Comparison of ENCODE assay signal across 18 mouse cellular contexts in the genomic region with DNA sequence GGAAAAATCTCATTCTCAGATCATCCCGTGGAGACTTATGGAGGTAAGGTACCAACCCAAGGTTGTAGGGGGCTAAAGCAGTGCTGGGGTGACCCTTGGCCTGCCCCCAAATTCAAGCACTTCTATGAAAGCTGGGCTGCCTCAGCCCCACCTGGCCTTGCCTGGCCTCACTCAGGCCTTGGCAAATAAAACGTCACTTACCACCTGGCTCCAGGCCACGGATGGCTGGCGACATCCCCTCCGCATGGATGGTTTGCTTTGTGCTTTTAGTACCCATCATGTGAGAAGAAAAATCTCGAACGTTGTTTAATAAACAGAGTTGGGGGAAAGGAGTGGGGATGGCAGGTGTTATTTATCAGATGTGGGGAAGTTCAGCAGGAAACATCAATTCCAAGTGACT.
DNase-seq lines count a peak whose midpoint lies in the region; ATAC-seq lines count a peak whose summit lies in the region.
"Had no signal": no experiment of that assay in that cellular context is flagged by ENCODE, and none has a peak within 500 bp of the region (broad histone marks: within the 10 kb centered on the region; RNA-seq: fewer than 3 reads in every experiment).

No protein-coding gene starts in this region.

- DNase-seq in cerebellum, postnatal 10 days = peak; percentile 62 to 69
- no peak for DNase-seq in cerebellum, postnatal 25 days
- no peak for DNase-seq in kidney, adult 8-10 months
- peak; percentile 22 for DNase-seq in retina, postnatal 1 day
- no peak for DNase-seq in retina, embryonic 14.5 days (ENCODE audit: low spot score)
- DNase-seq: adrenal gland, adult 2 months; adrenal gland, postnatal 10 days; adrenal gland, postnatal 25 days; cerebellum, adult 18-20 months; cerebellum, adult 8-10 months; cerebellum, adult 9-11 months; forebrain, postnatal 0 days had no signal

- no peaks in the 10 kb centered on the region for H3K9me3 ChIP-seq in kidney, embryonic 15.5 days (replicated peaks)
- H3K9me3 ChIP-seq: embryonic facial prominence, embryonic 10.5 days; embryonic facial prominence, embryonic 12.5 days; forebrain, embryonic 13.5 days; forebrain, embryonic 15.5 days had no signal

- H3K4me1 ChIP-seq in kidney, embryonic 15.5 days = 0 out of 2 replicates have a peak, but pooled peaks cover 3% of the 10 kb centered on the region
- H3K4me1 ChIP-seq: embryonic facial prominence, embryonic 10.5 days had no signal

- 32% methylated on average over 7 of the region's 7 CpGs for WGBS in kidney, embryonic 15.5 days

- H3K27me3 ChIP-seq in kidney, embryonic 15.5 days = no peaks in the 10 kb centered on the region
- H3K27me3 ChIP-seq: embryonic facial prominence, embryonic 12.5 days; forebrain, embryonic 13.5 days; forebrain, embryonic 15.5 days had no signal

- no peak overlapping the region for H3K27ac ChIP-seq in kidney, embryonic 15.5 days
- H3K27ac ChIP-seq: embryonic facial prominence, embryonic 10.5 days; embryonic facial prominence, embryonic 12.5 days; forebrain, embryonic 13.5 days; forebrain, embryonic 15.5 days had no signal

- no peaks in the 10 kb centered on the region for H3K36me3 ChIP-seq in kidney, embryonic 15.5 days
- H3K36me3 ChIP-seq: embryonic facial prominence, embryonic 10.5 days; embryonic facial prominence, embryonic 12.5 days; forebrain, embryonic 15.5 days had no signal

- peak; percentile 66; the same call in 1 of the 2 replicates for ATAC-seq in kidney, embryonic 15.5 days (replicated peaks; ENCODE audit: low FRiP score)
- no peak for ATAC-seq in monocyte, adult 5-6 weeks (replicated peaks; ENCODE audit: insufficient number of reproducible peaks, low FRiP score, low TSS enrichment, poor library complexity, severe bottlenecking)
- ATAC-seq: forebrain, embryonic 13.5 days; forebrain, embryonic 15.5 days; forebrain, postnatal 0 days had no signal

- H3K9ac ChIP-seq in kidney, embryonic 15.5 days = no peak overlapping the region
- H3K9ac ChIP-seq: embryonic facial prominence, embryonic 12.5 days; forebrain, embryonic 13.5 days; forebrain, embryonic 15.5 days; forebrain, postnatal 0 days had no signal

- no peak overlapping the region for H3K4me2 ChIP-seq in kidney, embryonic 15.5 days
- H3K4me2 ChIP-seq: embryonic facial prominence, embryonic 12.5 days; forebrain, embryonic 13.5 days; forebrain, embryonic 15.5 days had no signal

- no peak overlapping the region for H3K4me3 ChIP-seq in kidney, embryonic 15.5 days (replicated peaks)
- H3K4me3 ChIP-seq: embryonic facial prominence, embryonic 10.5 days; embryonic facial prominence, embryonic 12.5 days; forebrain, embryonic 13.5 days; forebrain, embryonic 15.5 days had no signal

Comparison
In these comparisons a context has a peak if more than half of its experiments do, and no peak if none do; other contexts are left out.
1. DNase-seq: peak in cerebellum, postnatal 10 days (2 of 2) and retina, postnatal 1 day (single experiment); none in cerebellum, postnatal 25 days (0 of 2), kidney, adult 8-10 months (0 of 2) and retina, embryonic 14.5 days (single experiment).